Mouse (Mus musculus) adipocyte (in vitro differentiated cells): ENCODE measurements at regions not wholly inside any gene's neighbourhood (a gene's known extent, or its start where the extent isn't known, plus 50 kb on each side); places are given as distances from the start of the nearest gene placed in this dataset.
"Not testable (repeated sequence)": the region's sequence is repeated elsewhere in the genome, so short reads cannot be mapped to it uniquely, and the experiment has no call there.

Experiments used
- DNase-seq: peaks from one replicate; pipeline ENCODE4 v3.0.0-alpha.2; 2016; ENCODE audit warnings: low spot score

GRCm38 (mm10) chr6:31132396-31133190 lies 173.7 kb upstream of the Klf14 start:
- DNase-seq = peak; percentile 32

DNA sequence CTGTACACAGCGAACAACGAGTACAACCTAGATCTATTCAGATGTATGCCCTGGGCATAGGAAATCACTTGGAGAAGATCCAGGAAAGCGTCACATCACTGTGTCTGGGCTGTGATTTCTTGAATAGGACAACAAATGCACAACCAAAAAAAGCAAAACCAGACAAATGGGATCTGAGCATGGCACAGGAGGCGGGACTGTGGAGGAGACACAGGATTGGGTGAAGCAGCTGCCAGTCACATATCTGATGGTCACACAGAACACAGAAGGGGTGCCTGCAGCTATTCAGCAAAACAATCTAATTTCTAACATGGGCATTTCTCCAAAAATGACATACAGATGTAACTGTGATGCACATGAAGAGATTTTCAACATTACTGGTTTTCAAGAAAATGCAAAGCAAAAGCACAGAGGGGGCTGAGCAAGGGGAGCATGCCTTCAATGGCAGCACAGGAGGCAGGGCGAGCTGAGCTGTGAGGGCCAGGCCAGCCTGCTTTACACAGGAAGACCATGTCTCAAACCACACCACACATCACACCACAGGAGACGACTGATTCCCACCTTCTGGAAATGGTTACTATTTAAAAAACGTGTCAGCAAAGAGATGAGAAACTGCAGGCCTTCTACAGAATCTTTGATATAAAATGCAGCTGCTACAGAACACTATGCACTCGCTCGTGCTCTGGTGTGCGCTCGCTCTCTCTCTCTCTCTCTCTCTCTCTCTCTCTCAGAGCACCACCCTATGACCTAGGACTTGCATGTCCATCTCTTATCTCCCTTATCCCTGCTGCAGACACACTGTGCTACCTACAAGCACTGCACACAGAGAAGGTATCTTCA lies 175.2 kb upstream of the Klf14 start:
- DNase-seq = peak; percentile 38

- no peak for DNase-seq
These were observed 175.8 kb upstream of the Klf14 start for GRCm38 (mm10) chr6:31134736-31135077.

DNA sequence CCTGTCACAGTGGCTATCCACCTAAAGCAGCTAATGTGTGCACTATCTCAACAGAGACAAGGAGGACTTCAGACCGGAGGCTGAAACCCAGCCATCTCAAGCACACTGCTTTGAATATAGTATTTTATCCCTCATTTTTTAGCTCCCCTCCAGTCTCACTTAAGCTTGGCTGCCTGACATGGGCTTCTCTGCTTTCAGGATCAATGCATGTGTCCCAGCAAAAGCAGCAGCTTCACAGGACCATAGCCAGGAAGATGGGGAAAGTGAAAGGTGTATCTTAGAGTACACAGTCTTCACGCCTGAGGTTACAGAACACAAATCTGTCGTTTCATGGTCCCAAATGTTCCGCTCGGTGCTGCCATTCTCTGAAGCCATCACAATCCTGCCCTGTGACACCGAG lies 176.7 kb upstream of the Klf14 start:
- no peak for DNase-seq

GRCm38 (mm10) chr6:31136895-31137294 lies 178.0 kb upstream of the Klf14 start:
- DNase-seq = peak; percentile 46

DNA sequence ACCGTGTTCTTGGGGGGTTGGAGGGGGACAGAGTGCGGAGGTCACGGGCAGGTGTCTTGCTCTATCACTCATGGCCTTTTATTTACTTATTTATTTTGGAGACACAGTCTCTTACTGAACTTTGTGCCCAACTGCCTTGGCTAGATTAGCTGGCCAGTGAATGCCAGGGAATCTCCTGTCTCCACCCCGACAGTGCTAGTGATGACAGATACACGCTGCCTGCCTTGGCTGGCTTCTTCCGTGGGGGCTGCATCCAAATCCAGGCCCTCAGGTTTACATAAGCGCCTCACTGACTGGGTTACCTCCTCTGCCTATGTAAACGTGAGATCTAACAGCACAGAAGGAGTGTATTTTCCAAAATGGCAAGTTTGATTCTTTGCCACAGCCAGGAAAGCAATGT lies 178.5 kb upstream of the Klf14 start:
- no peak for DNase-seq

GRCm38 (mm10) chr6:31140000-31140399 lies 181.1 kb upstream of the Klf14 start:
- DNase-seq = no peak

DNA sequence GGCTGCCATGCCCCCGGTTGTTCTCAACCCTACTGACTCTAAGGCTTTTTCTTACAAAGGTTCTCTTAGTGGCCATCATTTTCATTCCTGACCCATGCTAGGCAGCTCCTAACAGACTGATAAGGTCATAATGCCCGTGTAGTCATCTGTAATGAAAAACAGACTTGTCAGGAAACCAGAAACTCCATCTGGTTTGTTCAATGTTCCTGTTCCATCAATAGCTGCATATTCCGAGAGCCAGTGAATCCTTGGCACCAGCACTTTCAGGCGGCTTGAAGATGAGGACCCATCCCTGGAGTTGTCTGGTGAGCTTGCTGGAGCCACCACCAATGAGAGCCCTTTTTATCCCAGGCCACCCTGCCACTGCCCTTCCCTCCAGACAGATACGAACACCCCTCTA lies 181.7 kb upstream of the Klf14 start:
- DNase-seq = no peak

DNA sequence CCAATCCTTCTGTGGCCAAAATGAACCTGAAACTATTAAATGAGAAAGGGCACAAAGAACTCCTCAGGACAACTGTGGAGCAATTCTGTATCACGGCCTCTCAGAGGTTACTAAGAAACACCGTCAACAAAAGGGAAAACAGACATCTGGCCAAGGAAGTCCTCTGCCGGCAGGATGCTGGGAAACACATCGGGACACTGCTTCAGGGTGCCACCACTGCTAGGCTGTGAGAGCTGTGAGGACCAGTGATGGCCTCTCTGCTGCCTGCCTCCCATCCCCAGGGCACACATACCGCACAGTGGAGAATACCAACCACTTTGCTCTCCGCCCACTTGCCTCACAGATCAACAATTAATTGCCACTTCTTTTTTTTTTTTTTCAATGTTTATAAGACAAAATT lies 182.6 kb upstream of the Klf14 start:
- DNase-seq = no peak

DNA sequence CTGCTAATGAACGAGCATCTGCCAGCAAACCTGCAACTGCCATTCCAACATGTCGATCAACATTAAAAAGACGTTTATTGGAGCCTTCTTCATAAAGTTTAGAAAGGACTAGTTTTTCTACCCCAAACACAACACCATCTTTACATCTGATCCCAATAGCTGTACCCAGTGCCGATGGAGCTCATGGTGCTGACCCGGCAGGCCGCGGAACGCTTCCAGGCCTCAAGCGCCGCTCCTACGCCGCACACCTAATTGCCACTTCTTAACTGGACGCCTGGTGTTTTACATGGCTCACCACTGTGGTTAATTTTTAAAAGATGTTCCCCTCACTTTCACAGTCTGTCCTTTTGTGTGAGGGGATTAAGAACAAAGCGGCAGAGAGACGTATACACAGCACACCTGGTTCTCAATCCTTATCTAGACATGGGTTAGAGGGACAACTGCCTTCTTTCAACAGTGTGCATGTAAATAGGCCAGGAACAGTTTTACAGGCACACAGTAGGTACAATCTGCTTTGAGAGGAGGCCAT lies 183.7 kb upstream of the Klf14 start:
- DNase-seq = not testable (repeated sequence)

DNA sequence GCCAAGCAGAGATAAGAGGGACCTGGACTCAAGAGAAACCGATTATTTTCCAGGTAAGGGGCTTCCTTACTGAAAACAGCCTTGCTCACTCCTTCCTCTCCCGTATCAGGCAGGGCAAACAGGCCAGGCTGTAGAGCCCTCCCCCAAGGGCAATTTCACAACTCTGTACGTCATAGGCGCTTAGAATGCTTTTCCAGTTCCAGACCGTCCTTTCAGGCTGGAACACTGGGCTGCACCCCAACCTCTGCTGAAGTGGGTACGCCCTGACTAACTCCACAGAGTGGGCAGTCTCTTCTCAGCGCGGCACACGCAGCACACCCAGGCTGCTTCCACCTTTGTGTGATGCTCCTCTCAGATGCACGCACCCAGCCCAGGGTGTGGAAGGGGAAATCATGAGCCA lies 186.8 kb upstream of the Klf14 start:
- no peak for DNase-seq

GRCm38 (mm10) chr6:31146779-31147178 lies 187.9 kb upstream of the Klf14 start:
- no peak for DNase-seq

DNA sequence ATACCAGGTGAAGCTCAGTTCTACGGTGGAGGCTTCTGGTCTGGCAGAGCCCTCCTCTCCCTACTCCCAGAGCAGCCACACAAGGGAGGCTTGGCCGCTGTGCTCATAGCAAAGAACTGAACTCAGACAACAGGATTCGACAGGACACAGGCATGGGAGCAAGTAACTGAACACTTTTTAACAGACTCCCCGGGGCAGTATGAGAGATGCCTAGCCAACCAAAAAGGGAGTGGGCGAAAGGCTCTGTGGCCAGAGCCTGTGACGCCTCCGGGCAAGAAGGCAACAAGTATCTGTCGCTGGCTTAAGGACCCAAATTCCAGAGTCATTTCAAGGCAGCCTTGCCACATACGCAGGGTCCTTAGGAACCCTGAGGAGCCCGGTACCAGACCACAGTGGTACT lies 188.8 kb upstream of the Klf14 start:
- peak; percentile 27 for DNase-seq

- peak; percentile 49 for DNase-seq
These were observed 189.5 kb upstream of the Klf14 start for GRCm38 (mm10) chr6:31148311-31148856.

GRCm38 (mm10) chr6:31149164-31149563 lies 190.3 kb upstream of the Klf14 start:
- DNase-seq = no peak

GRCm38 (mm10) chr6:31150416-31150815 lies 191.5 kb upstream of the Klf14 start:
- DNase-seq = no peak

GRCm38 (mm10) chr6:31155857-31156256 lies 197.0 kb upstream of the Klf14 start:
- peak; percentile 59 for DNase-seq

DNA sequence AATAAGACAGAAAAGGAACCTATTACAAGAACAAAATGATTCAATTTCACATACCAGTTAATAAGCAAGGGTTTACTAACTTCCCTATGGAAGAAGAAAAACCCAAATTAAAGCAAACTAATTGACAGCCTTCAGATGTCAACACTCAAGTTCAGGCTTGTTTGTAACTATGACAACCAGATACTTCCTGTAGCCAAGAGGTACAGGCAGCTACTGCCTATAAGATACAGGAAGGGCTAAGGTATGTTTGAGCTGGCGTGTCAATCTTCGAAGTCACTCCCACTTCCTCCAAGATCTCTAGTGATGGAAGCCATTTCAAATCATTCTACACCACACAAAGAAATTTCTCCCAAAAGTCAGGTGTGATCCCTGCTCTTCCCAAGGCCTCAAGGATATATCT lies 198.1 kb upstream of the Klf14 start:
- no peak for DNase-seq

GRCm38 (mm10) chr6:31157429-31157828 lies 198.6 kb upstream of the Klf14 start:
- DNase-seq = no peak

DNA sequence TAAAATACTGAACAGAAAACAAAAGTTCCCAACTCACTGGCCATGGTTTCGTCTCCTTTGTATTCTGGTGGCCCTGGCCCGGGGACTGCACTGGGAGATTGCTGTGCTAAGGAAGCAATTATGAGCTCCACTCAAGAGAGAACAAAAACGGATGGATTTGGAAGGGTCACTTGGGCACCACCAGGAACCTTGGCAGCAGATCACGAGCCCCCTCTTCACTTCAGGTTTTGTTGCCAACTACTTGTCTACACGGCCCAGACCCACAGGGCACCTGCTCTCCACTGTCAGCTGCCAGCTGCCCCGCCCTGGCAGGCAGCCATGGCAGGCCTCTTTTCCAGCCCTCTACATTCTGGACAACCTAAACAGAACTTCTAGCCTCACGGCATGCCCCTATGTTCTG lies 199.8 kb upstream of the Klf14 start:
- no peak for DNase-seq

- DNase-seq = no peak
These were observed 200.4 kb upstream of the Klf14 start for GRCm38 (mm10) chr6:31159240-31159639.

- DNase-seq = no peak
These were observed 201.2 kb upstream of the Klf14 start for GRCm38 (mm10) chr6:31159935-31160670.
